ENCODE assay signal across 18 mouse cellular contexts in genomic region chr5:135145532-135145931, GRCm38 (mm10). TPM values are rescaled to one million over a fixed set of nuclear protein-coding genes. Genes with fewer than 3 reads are reported as not detected.
"Had no signal": no experiment of that assay in that cellular context is flagged by ENCODE, and none has a peak within 500 bp of the region (broad histone marks: within the 10 kb centered on the region; RNA-seq: fewer than 3 reads in every experiment).

No protein-coding gene starts in this region.

- DNase-seq: kidney, adult 2 months; kidney, postnatal 25 days; left cerebral cortex, postnatal 4 days; liver, postnatal 0 days; lung, embryonic 14.5 days; midbrain, embryonic 14.5 days; right cerebral cortex, postnatal 14 days; spleen, adult 18-20 months; thymus, postnatal 25 days had no signal

- H3K27ac ChIP-seq: kidney, postnatal 0 days; limb, embryonic 12.5 days; limb, embryonic 15.5 days; liver, embryonic 14.5 days; macrophage; stomach, embryonic 15.5 days had no signal

- H3K27me3 ChIP-seq: limb, embryonic 15.5 days; stomach, embryonic 15.5 days had no signal

- H3K36me3 ChIP-seq: limb, embryonic 12.5 days; limb, embryonic 15.5 days; stomach, embryonic 15.5 days had no signal

- H3K9me3 ChIP-seq: limb, embryonic 12.5 days; limb, embryonic 15.5 days; stomach, embryonic 15.5 days had no signal

- H3K4me3 ChIP-seq: limb, embryonic 12.5 days; limb, embryonic 15.5 days; stomach, embryonic 15.5 days had no signal

- ATAC-seq: intestine, postnatal 0 days; liver, postnatal 0 days; lung, postnatal 0 days had no signal

RNA-seq across cellular contexts. Expression of gene Mlxipl, which starts 55.8 kb away (rescaled TPM):
- total RNA-seq: megakaryocyte-erythroid progenitor cell, adult 5-6 weeks had no signal
- polyA plus RNA-seq: macrophage had no signal
